Mouse (Mus musculus): Measurements from ENCODE around the gene Slc35b1.

Gene Slc35b1

GRCm38 (mm10) chr11:95384319-95384972, at the start of gene Slc35b1:
Slc35b1 (plus strand) TSS chr11:95384692.
- DNase-seq (ENCODE audit: low spot score): peak; percentile 99

GRCm38 (mm10) chr11:95336568-95337128, 47.8 kb upstream of the Slc35b1 start, which contains the start of gene Fam117a:
Fam117a (plus strand) TSS chr11:95337018.
- DNase-seq (ENCODE audit: low spot score): peak; percentile 92

- peak; percentile 56 for DNase-seq (ENCODE audit: low spot score)
Measured at GRCm38 (mm10) chr11:95337129-95337813, 47.2 kb upstream of the Slc35b1 start.

- no peak for DNase-seq (ENCODE audit: low spot score)
Measured at GRCm38 (mm10) chr11:95337846-95338342, 46.6 kb upstream of the Slc35b1 start.

GRCm38 (mm10) chr11:95339471-95340021, 44.9 kb upstream of the Slc35b1 start:
- DNase-seq (ENCODE audit: low spot score): no peak

- DNase-seq (ENCODE audit: low spot score): no peak
Measured at GRCm38 (mm10) chr11:95340259-95340658, 44.2 kb upstream of the Slc35b1 start.

GRCm38 (mm10) chr11:95340664-95341063, 43.8 kb upstream of the Slc35b1 start:
- no peak for DNase-seq (ENCODE audit: low spot score)

- DNase-seq (ENCODE audit: low spot score): no peak
Measured at GRCm38 (mm10) chr11:95343180-95343579, 41.3 kb upstream of the Slc35b1 start.

- no peak for DNase-seq (ENCODE audit: low spot score)
Measured at GRCm38 (mm10) chr11:95344181-95344580, 40.3 kb upstream of the Slc35b1 start.

GRCm38 (mm10) chr11:95350289-95350688, 34.2 kb upstream of the Slc35b1 start:
- peak; percentile 78 for DNase-seq (ENCODE audit: low spot score)

GRCm38 (mm10) chr11:95350960-95351359, 33.5 kb upstream of the Slc35b1 start:
- DNase-seq (ENCODE audit: low spot score): no peak

GRCm38 (mm10) chr11:95352686-95353085, 31.8 kb upstream of the Slc35b1 start:
- no peak for DNase-seq (ENCODE audit: low spot score)

GRCm38 (mm10) chr11:95353226-95353625, 31.3 kb upstream of the Slc35b1 start:
- no peak for DNase-seq (ENCODE audit: low spot score)

GRCm38 (mm10) chr11:95354228-95354944, 30.1 kb upstream of the Slc35b1 start:
- DNase-seq (ENCODE audit: low spot score): no peak

GRCm38 (mm10) chr11:95354945-95355660, 29.4 kb upstream of the Slc35b1 start:
- no peak for DNase-seq (ENCODE audit: low spot score)

GRCm38 (mm10) chr11:95355661-95356011, 28.9 kb upstream of the Slc35b1 start:
- DNase-seq (ENCODE audit: low spot score): no peak

GRCm38 (mm10) chr11:95356039-95356438, 28.5 kb upstream of the Slc35b1 start:
- DNase-seq (ENCODE audit: low spot score): no peak

- no peak for DNase-seq (ENCODE audit: low spot score)
Measured at GRCm38 (mm10) chr11:95356469-95357273, 27.8 kb upstream of the Slc35b1 start.

GRCm38 (mm10) chr11:95358263-95358662, 26.2 kb upstream of the Slc35b1 start:
- DNase-seq (ENCODE audit: low spot score): no peak

GRCm38 (mm10) chr11:95364388-95364787, 20.1 kb upstream of the Slc35b1 start:
- no peak for DNase-seq (ENCODE audit: low spot score)

- DNase-seq (ENCODE audit: low spot score): peak; percentile 99
Measured at GRCm38 (mm10) chr11:95365596-95365995, 18.9 kb upstream of the Slc35b1 start.

Measured in adipocyte (in vitro differentiated cells).